8 mouse cellular contexts compared by ENCODE assay signal in the genomic region with DNA sequence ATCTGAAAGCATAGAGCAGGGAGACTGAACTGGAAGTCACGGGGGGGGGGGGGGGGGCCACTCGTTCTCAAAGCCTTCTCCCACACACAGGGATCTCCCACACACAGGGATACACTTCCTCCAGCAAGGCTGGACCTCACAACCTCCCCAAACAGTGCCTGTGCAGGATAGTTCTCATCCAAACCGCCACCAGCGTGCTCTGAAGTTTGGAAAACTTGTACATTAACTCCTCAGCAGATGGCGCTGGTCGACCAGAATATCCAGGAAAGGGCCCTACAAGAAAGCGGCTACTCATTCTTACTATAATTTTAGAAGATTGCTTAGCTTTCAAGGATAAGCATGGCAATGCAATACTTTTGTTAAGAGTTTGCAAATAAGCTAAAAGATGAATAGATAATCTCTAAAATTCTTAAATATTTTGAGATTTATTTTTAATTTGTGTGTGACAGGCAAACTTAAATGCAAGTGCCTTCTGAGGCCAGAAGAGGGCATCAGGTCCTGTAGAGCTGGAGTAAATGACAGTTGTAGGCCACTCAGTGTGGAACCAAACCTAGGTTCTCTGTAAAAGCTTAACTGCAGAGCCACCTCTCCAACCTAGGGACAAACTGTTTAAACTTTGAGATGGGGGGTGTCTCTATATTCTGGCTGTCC. TPM values are rescaled to one million over a fixed set of nuclear protein-coding genes. Genes with fewer than 3 reads are reported as not detected.
A peak's percentile ranks its signal among the peaks of the same experiment; 100 is the strongest.
DNase-seq lines count a peak whose midpoint lies in the region; ATAC-seq lines count a peak whose summit lies in the region.

No protein-coding gene starts in this region.

- H3K4me2 ChIP-seq in embryonic facial prominence, embryonic 14.5 days (ENCODE audit: low read depth, low read length), result no peak overlapping the region
- H3K4me2 ChIP-seq in liver, embryonic 11.5 days, result no peak overlapping the region
- H3K4me2 ChIP-seq in neural tube, embryonic 11.5 days (ENCODE audit: low read depth), result no peak overlapping the region

- ATAC-seq in activated CD4-positive, CD25-positive, alpha-beta regulatory T cell, adult 4 months, result peak; percentile 57
- ATAC-seq in embryonic facial prominence, embryonic 14.5 days (ENCODE audit: low read depth), result peak; percentile 70; the same call in 1 of the 2 replicates
- peak; percentile 65 for ATAC-seq in inflammation-experienced regulatory T-cells, adult 6 months
- peak; percentile 57 for ATAC-seq in liver, embryonic 11.5 days (replicated peaks; ENCODE audit: low FRiP score)
- peak; percentile 60 for ATAC-seq in neural tube, embryonic 11.5 days (ENCODE audit: insufficient read depth, low FRiP score, low TSS enrichment)

- peaks cover 37% of the 10 kb centered on the region for H3K36me3 ChIP-seq in embryonic facial prominence, embryonic 14.5 days (ENCODE audit: control insufficient read depth, insufficient read depth, low read length)
- H3K36me3 ChIP-seq in liver, embryonic 11.5 days (ENCODE audit: control insufficient read depth, insufficient read depth, low read length), result peaks cover 18% of the 10 kb centered on the region
- peaks cover 4% of the 10 kb centered on the region for H3K36me3 ChIP-seq in neural tube, embryonic 11.5 days (ENCODE audit: control insufficient read depth, insufficient read depth, low read length)

- H3K4me3 ChIP-seq in embryonic facial prominence, embryonic 14.5 days (ENCODE audit: low read depth, low read length), result no peak overlapping the region
- H3K4me3 ChIP-seq in liver, embryonic 11.5 days (ENCODE audit: low read depth, low read length), result no peak overlapping the region
- H3K4me3 ChIP-seq in neural tube, embryonic 11.5 days (ENCODE audit: low read depth, low read length), result no peak overlapping the region

- no peaks in the 10 kb centered on the region for H3K4me1 ChIP-seq in embryonic facial prominence, embryonic 14.5 days (ENCODE audit: control insufficient read depth, insufficient read depth, low read length)
- no peaks in the 10 kb centered on the region for H3K4me1 ChIP-seq in liver, embryonic 11.5 days (replicated peaks; ENCODE audit: control insufficient read depth, insufficient read depth, low read length)
- H3K4me1 ChIP-seq in neural tube, embryonic 11.5 days (ENCODE audit: control insufficient read depth, insufficient read depth, low read length), result no peaks in the 10 kb centered on the region

- peak; percentile 39 for DNase-seq in ovary, postnatal 14 days (ENCODE audit: low spot score)
- DNase-seq in ovary, adult 18-20 months (ENCODE audit: low spot score), result no peak
- peak; percentile 87 for DNase-seq in embryonic facial prominence, embryonic 14.5 days (ENCODE audit: low spot score)
- no peak for DNase-seq in liver, embryonic 11.5 days (ENCODE audit: low spot score)
- peak; percentile 75 for DNase-seq in neural tube, embryonic 11.5 days (ENCODE audit: low spot score)
- DNase-seq in urinary bladder, postnatal 4 days (ENCODE audit: low spot score in 2 of 2), result no peak

- no peak overlapping the region for H3K27ac ChIP-seq in embryonic facial prominence, embryonic 14.5 days (replicated peaks; ENCODE audit: low read depth, low read length)
- H3K27ac ChIP-seq in liver, embryonic 11.5 days (ENCODE audit: low read depth, low read length), result no peak overlapping the region
- H3K27ac ChIP-seq in neural tube, embryonic 11.5 days (ENCODE audit: low read depth, low read length), result no peak overlapping the region

- WGBS in embryonic facial prominence, embryonic 14.5 days, result 11% methylated on average over 7 of the region's 7 CpGs
- 8% methylated on average over 7 of the region's 7 CpGs for WGBS in liver, embryonic 11.5 days
- WGBS in neural tube, embryonic 11.5 days, result 14% methylated on average over 7 of the region's 7 CpGs

- no peaks in the 10 kb centered on the region for H3K9me3 ChIP-seq in embryonic facial prominence, embryonic 14.5 days (ENCODE audit: control insufficient read depth, low read length)
- no peaks in the 10 kb centered on the region for H3K9me3 ChIP-seq in liver, embryonic 11.5 days (ENCODE audit: control insufficient read depth, low read length)
- no peaks in the 10 kb centered on the region for H3K9me3 ChIP-seq in neural tube, embryonic 11.5 days (ENCODE audit: control insufficient read depth, low read length)

- no peaks in the 10 kb centered on the region for H3K27me3 ChIP-seq in embryonic facial prominence, embryonic 14.5 days (replicated peaks; ENCODE audit: control insufficient read depth, insufficient read depth, low read length)
- no peaks in the 10 kb centered on the region for H3K27me3 ChIP-seq in liver, embryonic 11.5 days (replicated peaks; ENCODE audit: control insufficient read depth, insufficient read depth, low read length)
- H3K27me3 ChIP-seq in neural tube, embryonic 11.5 days (ENCODE audit: control insufficient read depth, insufficient read depth, low read length), result no peaks in the 10 kb centered on the region

- H3K9ac ChIP-seq in embryonic facial prominence, embryonic 14.5 days (ENCODE audit: low read depth, low read length), result no peak overlapping the region
- no peak overlapping the region for H3K9ac ChIP-seq in liver, embryonic 11.5 days (ENCODE audit: low read depth, low read length)
- no peak overlapping the region for H3K9ac ChIP-seq in neural tube, embryonic 11.5 days (ENCODE audit: low read length)

RNA-seq across cellular contexts. Expression of gene Cyp24a1, which starts 23.5 kb away (rescaled TPM):
- polyA plus RNA-seq in activated CD4-positive, CD25-positive, alpha-beta regulatory T cell, adult 4 months (2017; shearing (Covaris generic)), result under 1 TPM in 1 of 2 experiments, not detected in 1; 0.19 TPM
- not detected in 2 replicates for polyA plus RNA-seq in embryonic facial prominence, embryonic 14.5 days (2014; fragmentation: Nextera tagmentation; extraction: Ambion mirVana)
- not detected for polyA plus RNA-seq in inflammation-experienced regulatory T-cells, adult 6 months (2017; shearing (Covaris generic))
- polyA plus RNA-seq in liver, embryonic 11.5 days (2014; fragmentation: Nextera tagmentation; extraction: Ambion mirVana), result not detected in 2 replicates
- not detected in 2 replicates for polyA plus RNA-seq in neural tube, embryonic 11.5 days (2014; fragmentation: Nextera tagmentation; extraction: Ambion mirVana)

RNA-seq across cellular contexts. Expression of gene Pfdn4, which starts 24.2 kb away (rescaled TPM):
- 10 to 100 TPM; 52.3 to 58.8 TPM for polyA plus RNA-seq in activated CD4-positive, CD25-positive, alpha-beta regulatory T cell, adult 4 months (2017; shearing (Covaris generic))
- polyA plus RNA-seq in embryonic facial prominence, embryonic 14.5 days (2014; fragmentation: Nextera tagmentation; extraction: Ambion mirVana), result 82.4 and 87.6 TPM in 2 replicates
- polyA plus RNA-seq in inflammation-experienced regulatory T-cells, adult 6 months (2017; shearing (Covaris generic)), result 10 to 100 TPM; 48.8 to 73.6 (median 49.4) TPM
- 85.7 and 101 TPM in 2 replicates for polyA plus RNA-seq in liver, embryonic 11.5 days (2014; fragmentation: Nextera tagmentation; extraction: Ambion mirVana)
- 124 and 128 TPM in 2 replicates for polyA plus RNA-seq in neural tube, embryonic 11.5 days (2014; fragmentation: Nextera tagmentation; extraction: Ambion mirVana)

Comparison
In these comparisons a context has a peak if more than half of its experiments do, and no peak if none do; other contexts are left out.
1. DNase-seq: peak in ovary, postnatal 14 days (single experiment), embryonic facial prominence, embryonic 14.5 days (single experiment) and neural tube, embryonic 11.5 days (single experiment); none in ovary, adult 18-20 months (single experiment), liver, embryonic 11.5 days (single experiment) and urinary bladder, postnatal 4 days (0 of 2).
2. Peak in every context shown above with its lines, with median percentiles within 50 percentile points of each other: ATAC-seq.